Mouse (Mus musculus) gastrocnemius, postnatal 10 days (tissue): ENCODE measurements around the gene G2e3. TPM values are rescaled to one million over a fixed set of nuclear protein-coding genes. Genes with fewer than 3 reads are reported as not detected.
A peak's percentile ranks its signal among the peaks of the same experiment; 100 is the strongest.

Experiments
- DNase-seq: peaks from one replicate; pipeline ENCODE4 v3.0.0; 2021; ENCODE audit warnings: mixed read lengths
- long read RNA-seq, 2 experiments: library from polyadenylated mRNA; stranded (forward); transcript quantifications; one replicate each; pipeline ENCODE4 v2.0.0; 2021
- total RNA-seq, 2 experiments: library from RNA; stranded (reverse); gene quantifications; 2 replicates each; pipeline ENCODE4 v1.2.3; 2021

The G2e3 gene
- 1 to 10 TPM; 5.8 to 7.7 TPM for total RNA-seq
- long read RNA-seq, experiment 1, full-length matches to known transcripts = 4 of 6 reads
- long read RNA-seq, experiment 1, partial matches to known transcripts = 0 of 6 reads
- long read RNA-seq, experiment 1, other reads (novel, unspliced or antisense) = 2 of 6 reads
- long read RNA-seq, experiment 2, full-length matches to known transcripts = 2 of 5 reads
- long read RNA-seq, experiment 2, partial matches to known transcripts = 2 of 5 reads
- long read RNA-seq, experiment 2, other reads (novel, unspliced or antisense) = 1 of 5 reads

GRCm38 (mm10) chr12:51347988-51348697, at the start of gene G2e3:
Gene G2e3 (plus strand): TSS chr12:51348061.
- peak; percentile 85 for DNase-seq

GRCm38 (mm10) chr12:51323604-51324003, 24.3 kb upstream of the G2e3 start:
- no peak for DNase-seq

DNA sequence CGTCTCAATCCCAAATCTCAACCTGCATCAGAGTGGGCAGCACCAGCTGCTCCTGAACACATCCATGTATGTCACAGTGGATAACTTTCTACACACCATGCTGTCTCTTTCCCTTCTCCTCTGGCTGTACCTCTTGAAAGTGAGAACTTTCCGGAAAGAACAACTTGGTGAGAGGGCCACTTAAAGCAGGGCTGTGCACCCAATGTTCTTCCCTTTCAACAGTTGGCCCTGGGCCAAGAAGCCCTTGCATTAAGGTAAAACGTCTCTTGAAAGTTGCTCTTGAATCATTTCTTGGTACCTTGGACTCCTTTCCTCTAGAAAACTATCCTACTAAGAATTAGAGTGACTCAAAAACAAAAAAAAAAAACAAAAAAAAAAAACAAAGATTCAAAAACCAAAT, 21.0 kb upstream of the G2e3 start:
- no peak for DNase-seq

DNA sequence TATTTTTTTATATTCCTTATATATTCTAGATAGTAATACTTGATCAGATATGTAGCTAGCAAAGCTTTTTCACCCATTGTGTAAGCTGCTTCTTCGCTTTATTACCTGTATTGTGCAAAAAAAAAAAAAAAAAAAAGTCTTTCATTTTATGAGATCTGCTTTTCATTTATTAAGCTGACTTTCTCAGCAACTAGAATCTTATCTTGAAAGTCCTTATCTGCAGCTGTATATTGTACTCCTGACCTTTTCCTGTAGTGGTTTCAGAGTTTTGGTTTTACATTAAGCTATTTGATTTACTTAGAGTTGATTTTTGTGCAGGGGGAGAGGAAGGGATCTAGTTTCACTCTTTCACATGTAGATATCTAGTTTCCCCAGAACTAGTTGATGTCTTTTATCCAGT, 10.8 kb upstream of the G2e3 start:
- DNase-seq = no peak

- DNase-seq = no peak
These were observed 1.7 kb upstream of the G2e3 start for GRCm38 (mm10) chr12:51346121-51346520.

GRCm38 (mm10) chr12:51348698-51348998, 787 bp downstream of the G2e3 start:
- no peak for DNase-seq

DNA sequence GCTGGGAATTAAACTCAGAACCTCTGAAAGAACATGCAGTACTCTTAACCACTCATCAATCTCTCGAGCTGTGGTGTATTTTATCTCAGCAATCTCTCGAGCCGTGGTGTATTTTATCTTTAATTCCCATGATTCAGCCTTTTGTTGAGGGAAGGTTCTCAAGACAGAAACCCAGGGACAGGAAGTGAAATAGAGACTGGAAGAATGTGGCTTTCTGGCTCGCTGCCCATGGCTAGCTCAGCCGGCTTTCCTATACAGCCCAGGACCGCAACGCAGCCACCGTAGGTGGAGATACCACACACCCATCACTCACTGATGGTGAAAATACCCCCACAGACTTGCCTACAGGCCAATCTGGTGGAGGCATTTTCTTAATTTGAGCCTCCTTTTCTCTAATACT, 7.4 kb downstream of the G2e3 start:
- peak; percentile 6 for DNase-seq

DNA sequence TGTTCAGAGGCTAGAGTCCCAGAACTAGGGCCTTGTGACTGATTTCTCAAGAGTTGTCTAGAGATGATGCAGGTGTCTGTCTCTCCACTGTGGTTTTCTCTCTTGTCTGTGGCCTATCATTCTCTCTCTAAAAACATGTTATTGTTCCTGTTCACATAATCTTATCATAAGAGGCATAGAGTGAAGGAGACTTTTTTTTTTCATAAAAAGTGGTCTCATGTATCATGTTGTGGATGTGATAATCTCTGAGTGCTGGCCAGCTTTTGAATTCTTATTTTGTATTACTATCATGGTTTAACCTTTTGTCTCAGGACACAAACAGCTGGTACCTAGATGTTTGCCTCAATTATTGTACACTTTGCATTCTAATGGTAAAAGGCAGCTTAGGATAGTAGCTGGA, 13.4 kb downstream of the G2e3 start:
- DNase-seq = no peak

- DNase-seq = no peak
These were observed 15.0 kb downstream of the G2e3 start for GRCm38 (mm10) chr12:51362898-51363297.

DNA sequence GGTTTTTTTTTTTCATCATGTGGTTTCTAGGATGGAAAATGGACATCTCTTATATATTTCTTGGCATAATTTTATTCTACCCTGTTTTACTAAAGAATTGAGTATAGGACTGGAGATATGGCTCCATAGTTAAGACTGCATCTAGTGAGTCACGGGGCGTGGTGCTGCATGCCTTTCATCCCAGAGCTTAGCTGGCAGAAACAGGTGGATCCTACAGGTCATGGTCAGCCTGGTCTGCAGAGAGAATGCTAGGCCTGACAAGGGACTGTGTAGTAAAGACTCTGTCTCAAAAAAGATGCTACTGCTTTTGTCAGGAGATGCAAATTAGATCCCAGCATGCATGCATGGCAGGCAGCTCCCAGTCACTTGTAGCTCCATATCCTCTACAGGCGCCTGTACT, 20.6 kb downstream of the G2e3 start:
- DNase-seq = no peak

- DNase-seq = peak; percentile 90
These were observed 29.4 kb downstream of the G2e3 start, which contains the start of gene Scfd1 for GRCm38 (mm10) chr12:51377003-51377887. Gene Scfd1 (plus strand): TSS chr12:51377510.

DNA sequence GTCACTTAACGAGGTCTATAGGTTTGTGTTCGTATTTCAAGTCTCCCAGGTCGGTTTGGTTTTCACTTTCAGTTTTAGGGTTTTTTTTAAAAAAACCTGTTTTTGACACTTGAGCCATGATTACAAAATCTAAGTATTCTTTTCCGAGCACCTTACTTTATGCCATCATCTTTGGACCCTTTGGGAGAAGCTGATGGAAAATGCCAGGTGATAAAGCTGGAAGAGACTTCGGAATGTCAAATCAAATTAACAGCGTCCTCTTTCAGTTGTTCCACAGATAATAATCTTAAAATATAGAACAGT, 30.0 kb downstream of the G2e3 start:
- DNase-seq = no peak

DNA sequence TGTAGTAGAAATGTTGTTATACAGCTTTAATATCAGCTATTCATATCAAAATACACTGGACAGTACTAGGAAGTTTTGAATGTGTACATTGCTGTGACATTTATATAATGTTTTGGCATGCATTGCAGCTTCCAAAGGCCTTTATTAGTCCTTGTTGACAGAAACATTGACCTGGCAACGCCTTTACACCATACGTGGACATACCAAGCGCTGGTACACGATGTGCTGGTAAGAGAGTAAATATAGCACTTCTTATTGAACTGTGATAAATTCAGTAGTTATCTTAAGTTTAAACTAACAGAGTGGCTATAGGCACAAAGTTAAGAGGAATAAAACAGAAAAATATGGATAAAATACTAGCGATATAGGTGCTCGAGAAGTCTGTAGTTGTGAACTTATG, 52.0 kb downstream of the G2e3 start:
- no peak for DNase-seq

DNA sequence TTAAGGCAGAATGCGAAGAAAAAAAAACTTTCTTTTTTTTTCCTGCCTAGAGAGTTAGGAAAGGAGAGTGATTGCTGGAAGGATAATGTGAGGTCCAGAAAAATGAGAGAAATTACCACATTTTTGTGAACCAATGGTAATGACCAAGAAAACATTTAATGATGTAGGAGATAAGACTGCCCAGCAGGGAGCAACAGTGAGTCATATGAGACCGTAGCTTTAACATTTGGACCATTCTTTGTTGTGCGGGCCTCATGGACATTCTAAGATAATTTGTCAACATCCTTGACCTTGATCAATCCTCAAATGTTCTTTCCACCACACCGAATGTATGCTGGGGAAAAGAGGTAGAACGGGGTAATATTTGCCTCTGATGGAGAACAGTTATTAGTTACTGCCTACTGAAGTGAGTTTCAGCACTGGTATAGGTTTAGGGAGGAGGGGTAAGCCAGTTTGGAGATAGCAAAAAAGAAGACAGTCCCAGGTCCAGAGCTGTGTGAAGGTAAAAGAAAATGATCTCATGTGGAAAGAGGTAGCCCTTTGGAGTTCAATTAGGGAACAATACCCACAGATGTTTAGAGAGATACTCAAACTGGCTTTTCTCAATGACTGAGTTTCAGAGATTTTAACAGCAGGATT, 54.3 kb downstream of the G2e3 start:
- peak; percentile 7 for DNase-seq

DNA sequence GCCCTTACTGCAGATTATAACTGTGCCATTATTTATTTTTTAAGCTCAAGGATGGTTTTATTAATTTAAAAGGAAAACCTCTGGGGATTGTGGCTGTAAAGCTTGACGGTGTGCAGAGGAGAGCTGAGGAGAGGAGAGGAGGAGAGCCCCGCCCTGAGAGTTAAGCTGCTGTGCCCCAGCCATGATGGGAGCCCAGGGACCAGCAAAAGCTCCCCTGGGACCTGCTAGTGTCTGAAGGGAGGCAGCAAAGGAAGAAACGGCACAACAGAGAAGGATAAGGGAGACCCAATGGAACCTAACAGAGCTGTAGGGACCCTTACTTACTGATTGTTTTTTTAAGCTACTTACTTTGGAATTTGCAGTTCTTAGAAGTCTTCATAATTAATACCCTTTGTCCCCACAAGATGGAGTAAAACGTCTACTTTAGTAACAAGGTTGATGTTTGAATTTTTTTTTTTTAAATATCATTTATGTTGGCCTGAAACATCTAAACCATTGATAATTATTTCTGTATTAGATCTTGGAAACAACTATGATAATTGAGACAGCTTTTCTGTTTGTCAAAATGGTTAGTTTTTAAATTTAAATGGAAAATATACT, 56.2 kb downstream of the G2e3 start:
- DNase-seq = no peak

GRCm38 (mm10) chr12:51411362-51411761, 63.5 kb downstream of the G2e3 start:
- no peak for DNase-seq

Other genes with a start within 250 kb of the G2e3 start
- 10 to 100 TPM; 30.7 to 30.9 TPM for gene Scfd1, start 29.4 kb downstream of the G2e3 start, total RNA-seq
- gene Coch, start 245.3 kb downstream of the G2e3 start, total RNA-seq = under 1 TPM; 0.09 to 0.18 TPM